Mouse (Mus musculus): ENCODE measurements around the gene Cadm1.

Cadm1 gene

DNA sequence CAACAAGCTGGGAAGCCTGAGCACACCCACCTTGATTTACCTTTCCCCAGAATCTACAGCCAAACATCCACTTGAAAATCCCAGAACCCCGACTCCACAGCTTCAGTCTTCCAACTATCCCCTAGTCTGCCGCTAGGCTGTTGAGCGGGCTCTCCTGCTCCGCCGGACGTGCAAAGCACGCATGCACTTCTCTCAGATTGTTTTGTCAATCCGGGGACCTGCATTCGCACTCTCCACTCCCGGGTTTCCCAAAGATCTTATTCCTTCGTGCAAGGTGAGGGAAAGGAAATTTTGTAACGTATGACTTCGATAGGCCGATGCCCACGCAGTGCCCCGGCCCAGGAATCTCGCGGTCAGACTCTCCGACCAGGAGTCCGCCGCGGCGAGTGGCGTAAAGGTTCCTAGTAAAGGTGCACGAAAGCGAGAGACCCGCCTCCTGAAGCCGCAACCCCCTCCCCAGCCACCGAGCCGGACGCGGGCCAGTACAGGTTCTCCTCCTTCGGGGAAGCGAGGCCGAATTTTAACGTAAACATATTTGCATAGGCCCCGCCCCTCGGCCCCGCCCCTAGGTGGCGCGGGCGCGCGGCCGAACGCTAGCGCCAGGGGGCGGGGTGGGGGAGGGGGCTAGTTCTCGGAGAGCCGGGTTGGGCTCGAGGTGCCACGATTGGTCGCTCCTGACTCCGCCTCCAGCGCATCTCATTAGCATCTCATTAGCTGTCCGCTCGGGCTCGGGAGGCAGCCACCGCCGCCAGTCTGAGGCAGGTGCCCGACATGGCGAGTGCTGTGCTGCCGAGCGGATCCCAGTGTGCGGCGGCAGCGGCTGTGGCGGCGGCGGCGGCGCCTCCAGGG lies at the start of gene Cadm1:
Cadm1 (plus strand) TSS at position 572 of the 849 bp plus-strand sequence.
- peak; percentile 50 for DNase-seq (ENCODE audit: low read depth)

DNA sequence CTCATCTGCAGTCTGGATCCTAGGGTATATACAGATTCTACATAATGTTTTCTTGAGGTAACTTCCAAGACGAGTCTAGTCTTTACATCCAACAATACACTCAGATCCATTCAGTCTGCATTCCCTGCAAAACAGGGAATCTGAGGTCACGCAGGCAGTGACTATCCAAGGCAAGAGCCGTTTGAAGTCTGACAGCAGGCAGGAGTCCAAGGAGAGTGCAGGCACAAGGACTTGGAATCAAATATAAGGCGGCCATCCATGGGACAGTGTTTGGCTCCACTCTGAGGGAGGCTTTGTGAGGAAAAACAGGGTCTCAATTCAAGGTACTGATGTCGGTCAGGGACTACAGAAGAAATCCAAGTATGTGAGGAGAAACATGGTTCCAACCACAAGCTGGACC lies 45.5 kb upstream of the Cadm1 start:
- DNase-seq (ENCODE audit: low read depth): no peak

DNA sequence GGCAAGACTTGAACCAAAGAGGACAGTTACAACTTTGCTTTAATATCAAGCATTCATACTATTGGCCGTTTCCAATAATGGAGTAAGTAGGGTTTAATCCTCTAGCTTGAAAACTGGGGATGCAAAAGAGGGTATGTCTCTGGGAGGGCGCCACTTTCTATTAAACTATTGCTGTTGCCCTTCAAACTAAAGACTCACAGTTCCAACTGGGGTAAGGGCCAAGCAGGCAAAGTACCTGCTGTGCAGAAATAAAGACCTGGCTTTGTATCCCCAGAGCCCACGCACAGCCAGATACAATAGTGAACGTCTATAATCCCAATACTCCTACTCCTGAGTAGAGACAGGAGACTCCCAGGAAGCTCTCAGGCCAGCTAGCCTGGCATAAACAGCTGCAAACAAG lies 44.8 kb upstream of the Cadm1 start:
- DNase-seq (ENCODE audit: low read depth): no peak

DNA sequence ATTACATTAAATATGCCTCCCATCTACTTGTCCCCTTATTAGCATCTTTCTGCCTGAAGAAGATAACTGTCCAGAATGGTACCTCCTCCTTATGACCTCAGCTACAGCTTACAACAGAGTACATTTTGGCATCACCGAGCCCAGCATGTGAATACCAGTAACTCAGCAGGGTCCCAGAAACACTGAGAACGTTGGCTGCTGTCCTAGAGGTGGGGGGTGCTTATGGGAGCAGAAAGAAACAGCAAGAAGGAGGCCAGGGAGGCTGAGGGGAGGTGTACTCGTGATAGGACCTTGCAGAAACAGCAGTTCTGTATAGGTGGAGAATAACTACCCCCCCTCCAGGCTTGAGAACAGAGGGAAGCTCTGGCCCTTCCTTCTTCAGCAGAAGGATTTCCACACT lies 30.2 kb upstream of the Cadm1 start:
- DNase-seq (ENCODE audit: low read depth): no peak

DNA sequence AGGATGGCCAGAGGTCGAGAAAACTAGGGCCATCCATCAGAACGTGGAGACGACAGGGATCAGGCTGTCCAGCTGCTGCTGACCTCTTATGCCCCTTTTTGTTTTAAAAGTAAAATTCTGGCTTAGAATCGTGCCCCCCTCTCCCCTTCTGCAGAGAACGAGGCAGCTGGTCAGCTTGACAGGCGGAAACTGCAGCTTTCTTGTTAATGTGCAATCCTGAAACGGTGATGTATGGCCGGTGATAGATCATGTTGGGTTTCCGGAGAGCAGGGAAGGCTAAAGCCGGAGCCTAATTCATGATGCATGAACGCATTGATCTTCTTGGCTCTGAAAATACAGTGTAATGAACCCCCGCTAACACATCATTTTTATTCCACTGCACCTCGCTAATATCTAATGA lies 24.0 kb upstream of the Cadm1 start:
- DNase-seq (ENCODE audit: low read depth): no peak

DNA sequence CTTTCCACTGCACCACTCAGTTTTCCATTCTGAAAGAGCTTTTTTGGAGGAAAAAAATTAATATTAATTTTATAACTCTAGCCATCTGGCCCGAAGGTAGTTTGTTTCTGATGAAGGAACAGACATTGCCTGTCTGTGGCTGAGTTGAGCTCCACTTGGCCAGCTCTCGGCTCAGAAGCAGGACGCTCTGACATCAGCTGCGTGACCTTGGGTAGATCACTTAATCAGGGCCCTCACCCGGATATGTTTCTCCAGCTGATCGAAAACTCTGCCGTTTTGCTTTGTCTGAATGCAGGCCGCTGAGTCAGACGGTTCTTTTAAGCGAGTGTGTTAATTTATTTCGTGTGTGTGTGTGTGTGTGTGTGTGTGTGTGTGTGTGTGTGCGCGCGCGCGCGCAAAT lies 23.1 kb upstream of the Cadm1 start:
- no peak for DNase-seq (ENCODE audit: low read depth)

DNA sequence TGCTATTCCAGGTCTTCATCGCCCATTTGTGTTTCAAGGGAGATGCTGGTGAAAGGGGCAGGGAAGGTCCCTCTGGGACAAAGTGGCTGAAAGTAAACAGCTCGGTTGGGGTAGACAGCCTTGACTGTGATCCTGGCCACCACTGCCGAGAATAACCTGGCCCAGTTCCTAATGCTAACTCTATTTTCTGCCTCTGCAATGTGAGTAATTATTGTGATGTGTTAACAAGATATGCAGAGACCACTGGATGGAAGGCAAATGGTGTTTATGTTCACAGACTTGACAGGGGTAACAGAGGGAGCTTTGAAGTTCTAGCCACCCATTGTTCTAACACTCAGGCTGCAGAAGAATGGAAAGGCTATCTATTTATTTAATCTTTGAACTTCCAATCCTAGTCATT lies 21.9 kb upstream of the Cadm1 start:
- DNase-seq (ENCODE audit: low read depth): no peak

DNA sequence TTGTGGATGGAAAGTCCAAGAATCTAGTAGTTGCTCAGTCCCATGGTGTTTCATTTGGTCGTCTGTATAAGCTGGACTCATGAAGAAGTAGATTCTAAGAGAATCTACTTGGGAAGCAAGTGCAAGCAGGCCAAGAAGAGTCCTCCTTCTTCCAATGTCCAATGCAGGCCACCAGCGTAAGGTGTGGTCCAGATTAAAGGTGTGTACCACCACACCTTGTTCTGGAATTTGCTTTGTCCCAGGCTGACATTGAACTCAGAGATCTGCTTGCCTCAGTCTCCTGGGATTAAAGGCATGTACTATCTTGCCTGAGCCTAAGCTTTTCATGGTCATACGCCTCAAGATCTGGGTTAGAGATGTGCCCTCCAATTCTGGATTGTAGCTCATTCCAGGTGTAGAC lies 17.5 kb upstream of the Cadm1 start:
- no peak for DNase-seq (ENCODE audit: low read depth)

DNA sequence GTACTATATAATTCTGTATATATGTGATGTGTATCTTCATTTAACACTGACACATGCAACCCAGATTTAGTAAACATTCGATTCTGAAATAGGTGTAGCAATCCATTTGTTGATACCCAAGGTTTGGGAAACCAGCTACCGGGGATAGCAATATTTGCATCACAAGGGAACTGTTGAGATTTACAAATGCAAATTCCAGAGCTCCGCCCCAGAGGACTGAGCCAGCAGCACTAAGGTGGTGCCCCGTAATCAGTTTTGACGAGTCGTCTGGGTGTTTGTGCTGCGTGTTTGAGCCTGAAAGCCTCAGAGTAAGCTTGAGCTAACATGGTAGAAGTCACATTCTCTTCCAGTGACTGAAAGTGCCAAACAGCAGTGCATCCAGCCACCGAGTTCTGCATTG lies 15.7 kb upstream of the Cadm1 start:
- no peak for DNase-seq (ENCODE audit: low read depth)

DNA sequence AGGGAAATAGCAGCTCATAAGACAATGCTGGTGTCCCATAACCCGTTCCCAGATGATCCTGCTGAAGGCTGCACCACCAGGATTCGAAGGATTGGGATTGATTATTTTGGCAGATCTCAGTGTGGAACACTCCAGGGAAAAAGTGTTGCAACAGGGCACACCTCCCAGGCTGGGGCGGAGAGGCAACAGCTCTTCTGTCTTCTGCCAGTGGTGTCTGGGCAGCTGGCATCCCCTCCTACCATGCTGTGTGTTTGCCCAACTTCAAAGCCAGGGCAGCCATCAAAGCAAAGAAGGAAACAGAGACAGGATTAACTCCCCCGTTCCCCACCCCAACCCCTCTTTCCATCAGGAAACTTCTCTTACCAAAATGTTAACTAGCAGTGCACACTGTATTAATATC lies 13.7 kb upstream of the Cadm1 start:
- no peak for DNase-seq (ENCODE audit: low read depth)

DNA sequence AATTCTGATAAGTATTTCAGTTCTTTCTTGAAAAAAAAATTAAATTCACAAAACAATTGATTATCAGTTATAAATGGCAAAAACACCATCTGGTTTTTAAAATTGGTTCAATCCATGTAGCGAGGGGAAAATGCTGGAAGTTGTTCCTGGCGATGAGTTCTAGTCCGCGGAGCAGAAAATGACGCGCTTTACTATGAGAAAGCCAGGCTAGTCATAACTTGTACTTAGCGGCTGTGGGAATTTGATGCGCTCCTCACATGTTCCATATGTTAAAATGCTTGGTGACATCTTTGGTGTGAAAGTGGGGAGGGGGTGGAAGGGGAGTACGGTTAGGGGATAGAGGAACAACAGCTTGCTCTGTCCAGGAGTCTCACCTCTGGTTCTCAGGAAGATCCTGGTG lies 2.7 kb upstream of the Cadm1 start:
- DNase-seq (ENCODE audit: low read depth): no peak

DNA sequence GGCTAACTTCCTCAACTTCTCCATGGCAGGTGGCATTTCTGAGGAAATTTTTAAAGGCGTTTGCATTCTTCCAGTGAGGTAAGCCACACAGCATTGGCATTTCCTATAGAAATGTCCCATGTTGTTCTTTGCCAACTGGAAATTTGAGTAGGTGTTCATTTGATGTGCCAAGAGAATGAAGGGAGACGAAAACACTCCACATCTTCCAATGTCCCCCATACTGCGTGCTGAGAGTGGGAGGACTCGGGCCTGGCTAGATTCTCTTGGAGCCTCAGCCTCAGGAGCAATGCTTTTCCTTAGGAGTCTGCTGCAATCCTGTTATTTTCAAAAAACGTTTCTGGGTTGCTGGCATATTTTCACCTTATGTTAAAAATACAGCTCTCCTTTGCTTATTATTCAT lies 2.2 kb upstream of the Cadm1 start:
- no peak for DNase-seq (ENCODE audit: low read depth)

DNA sequence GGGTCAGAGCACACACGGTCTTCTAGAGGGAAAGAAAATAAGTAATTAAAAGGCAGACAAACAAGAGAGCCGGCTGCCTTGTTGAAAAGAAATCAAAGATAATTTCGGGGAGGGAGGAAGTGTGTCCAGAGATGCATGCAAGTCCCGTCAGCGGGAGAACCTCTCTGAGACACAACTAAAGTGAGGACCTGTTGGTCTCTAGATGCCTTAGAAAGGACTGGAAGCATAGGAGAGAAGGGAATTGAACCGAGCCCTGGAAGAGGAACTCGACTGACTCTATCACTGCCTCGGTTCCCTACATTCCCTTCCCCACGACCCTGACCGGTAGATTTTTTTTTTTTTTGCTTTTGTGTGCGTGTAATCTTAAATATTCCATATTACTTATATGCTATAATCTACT lies 791 bp upstream of the Cadm1 start:
- DNase-seq (ENCODE audit: low read depth): no peak

DNA sequence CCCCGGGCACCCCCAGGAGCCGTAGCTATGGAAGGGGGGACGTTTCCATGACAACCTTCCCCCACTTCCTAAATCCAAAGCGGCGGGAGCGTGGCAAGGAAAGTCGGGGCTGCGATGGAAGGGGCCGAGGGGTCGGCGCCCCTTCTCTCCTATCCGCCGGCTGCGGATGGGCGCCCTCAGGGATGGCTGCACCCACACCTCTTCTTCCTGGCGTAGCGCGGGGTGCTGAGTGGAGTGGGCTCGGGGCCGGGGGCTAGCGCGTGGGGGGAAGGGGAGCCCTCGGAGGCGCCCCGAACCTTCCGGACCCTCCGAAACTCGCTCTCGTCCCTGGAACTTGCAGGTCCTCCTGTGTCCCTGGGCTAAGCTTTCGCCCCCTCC lies 560 bp downstream of the Cadm1 start:
- DNase-seq (ENCODE audit: low read depth): no peak

DNA sequence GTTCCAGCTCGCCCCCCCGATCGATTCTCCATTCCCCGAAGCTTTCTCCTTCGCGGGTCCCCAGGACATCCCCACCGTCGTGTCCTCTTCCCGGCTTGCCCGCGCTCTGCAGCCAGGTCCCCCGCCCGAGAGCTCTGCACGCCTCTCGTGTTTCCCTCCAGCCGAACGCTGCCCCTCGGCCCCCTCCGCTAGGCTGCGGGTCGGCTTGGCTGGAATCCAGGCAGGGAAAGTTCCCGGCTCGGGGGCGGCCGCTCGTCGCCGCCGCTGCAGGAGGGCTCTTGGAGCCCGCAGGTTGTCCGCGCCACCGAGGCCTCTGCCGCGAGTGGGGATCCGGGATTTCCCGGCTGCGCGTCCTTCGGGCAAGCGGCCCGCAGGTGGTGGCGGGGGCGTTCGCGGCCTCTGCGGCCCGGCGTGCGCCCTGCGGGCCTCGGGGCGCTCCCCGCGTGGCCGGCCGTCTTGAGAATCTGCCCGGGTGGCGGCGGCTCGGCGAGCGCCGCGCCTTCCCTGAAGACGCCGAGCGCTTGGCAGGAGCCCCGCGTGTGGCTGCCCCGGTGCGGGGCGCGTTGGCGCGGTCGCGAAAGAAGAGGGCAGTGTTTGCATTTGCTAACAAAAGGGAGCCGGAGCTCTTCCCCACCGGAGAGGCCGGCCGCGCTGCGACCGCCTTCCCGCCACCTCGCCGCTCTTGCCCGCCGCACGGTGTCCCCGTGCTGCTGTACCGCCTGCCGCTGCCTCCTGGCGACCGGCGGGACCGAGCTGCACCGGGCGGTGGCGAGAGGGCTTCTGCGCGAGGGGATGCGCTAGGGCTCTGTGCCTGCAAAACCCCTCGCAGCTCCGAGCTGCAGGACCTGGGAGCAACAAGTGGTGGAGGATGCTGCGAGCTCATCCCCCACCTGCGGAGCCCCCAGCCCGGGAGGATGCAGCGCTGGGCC lies 1.2 kb downstream of the Cadm1 start:
- DNase-seq (ENCODE audit: low read depth): peak; percentile 2

DNA sequence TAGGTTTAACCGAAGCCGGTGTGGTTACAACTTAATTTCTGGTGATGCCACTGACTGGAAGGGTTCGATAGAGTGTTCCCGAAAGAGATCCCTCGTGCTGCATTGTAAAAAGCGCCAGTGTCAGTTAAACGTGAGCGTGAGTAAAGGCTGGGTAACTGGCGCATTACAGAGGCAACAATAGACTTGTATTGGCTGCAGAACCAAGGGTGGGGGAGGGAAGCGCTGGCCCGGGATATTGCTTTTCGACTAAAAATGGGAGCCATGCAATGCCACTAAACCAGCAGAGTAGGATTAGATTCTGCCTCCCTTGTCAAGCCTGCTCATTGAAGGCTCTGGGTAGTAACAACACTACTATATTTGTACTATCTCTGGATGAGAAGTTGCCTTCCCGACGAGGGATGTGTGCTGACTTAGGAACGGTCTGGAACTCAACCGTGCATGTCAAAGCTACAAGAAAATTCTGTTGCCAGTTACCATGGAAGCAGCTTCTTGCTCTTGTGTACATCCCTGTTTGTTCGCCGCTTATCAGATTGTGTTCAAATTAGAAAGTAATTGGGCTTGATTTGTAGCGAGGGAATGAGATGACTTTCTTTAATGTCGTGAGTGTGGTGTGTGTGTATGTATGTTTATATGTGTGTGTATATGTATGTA lies 2.4 kb downstream of the Cadm1 start:
- no peak for DNase-seq (ENCODE audit: low read depth)

DNA sequence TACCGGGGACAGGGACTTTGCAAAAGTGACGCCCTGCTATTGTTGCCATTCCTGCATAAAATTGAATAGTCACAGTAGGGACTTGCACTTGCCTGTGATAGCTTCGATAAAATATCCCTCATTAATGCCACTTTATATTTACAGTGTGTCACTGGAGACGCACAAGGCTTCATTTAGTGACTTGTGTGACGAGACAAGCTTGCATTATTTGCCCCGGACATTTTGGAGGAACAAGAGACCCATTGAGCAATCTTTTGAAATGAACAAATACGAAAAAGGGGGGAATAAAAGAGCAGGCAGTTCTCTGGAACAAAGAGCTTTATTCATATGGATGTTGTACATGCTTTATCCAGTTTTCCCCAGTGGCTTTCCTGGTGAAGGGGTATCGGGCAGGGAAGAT lies 3.5 kb downstream of the Cadm1 start:
- no peak for DNase-seq (ENCODE audit: low read depth)

DNA sequence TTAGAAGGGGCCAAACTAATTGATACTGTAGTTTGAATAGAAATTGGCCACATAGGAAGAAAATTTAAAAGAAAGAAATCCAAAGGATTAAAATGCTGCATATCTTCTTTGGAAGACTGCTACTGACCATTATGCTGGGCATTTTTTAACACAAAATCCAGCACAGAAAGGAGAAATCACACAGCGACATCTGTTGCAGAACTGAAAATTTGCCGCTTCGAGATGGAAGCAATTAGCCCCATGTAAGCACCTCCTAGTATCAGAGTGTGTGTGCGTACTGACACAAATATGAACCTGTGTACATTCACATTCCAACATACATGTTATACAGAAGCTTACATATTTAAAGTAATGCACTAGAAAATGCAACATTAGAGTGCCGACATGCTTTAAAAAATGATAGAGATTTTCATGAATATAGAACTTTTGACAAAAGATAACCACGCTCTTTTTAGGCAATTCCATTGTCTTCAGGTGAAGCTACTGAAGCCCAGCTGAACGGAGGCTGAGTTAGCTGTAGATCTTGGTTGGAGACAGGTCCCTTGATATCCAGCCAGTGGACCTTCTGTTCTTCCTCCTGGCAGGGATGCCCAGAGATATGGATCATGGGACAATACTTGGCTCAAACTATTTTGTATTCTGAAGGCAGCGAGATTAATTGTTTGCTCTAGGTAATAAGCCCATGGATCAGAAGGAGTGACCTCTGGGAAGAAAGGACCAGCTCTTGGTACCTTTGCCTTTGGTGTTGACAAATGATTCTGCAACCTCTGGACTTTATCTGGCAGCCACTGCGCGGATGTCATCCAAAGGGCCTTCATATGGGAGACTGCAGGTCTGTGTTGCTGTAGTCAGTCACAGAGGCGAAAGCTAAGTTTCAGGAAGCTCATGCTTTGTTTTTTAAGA lies 4.9 kb downstream of the Cadm1 start:
- no peak for DNase-seq (ENCODE audit: low read depth)

DNA sequence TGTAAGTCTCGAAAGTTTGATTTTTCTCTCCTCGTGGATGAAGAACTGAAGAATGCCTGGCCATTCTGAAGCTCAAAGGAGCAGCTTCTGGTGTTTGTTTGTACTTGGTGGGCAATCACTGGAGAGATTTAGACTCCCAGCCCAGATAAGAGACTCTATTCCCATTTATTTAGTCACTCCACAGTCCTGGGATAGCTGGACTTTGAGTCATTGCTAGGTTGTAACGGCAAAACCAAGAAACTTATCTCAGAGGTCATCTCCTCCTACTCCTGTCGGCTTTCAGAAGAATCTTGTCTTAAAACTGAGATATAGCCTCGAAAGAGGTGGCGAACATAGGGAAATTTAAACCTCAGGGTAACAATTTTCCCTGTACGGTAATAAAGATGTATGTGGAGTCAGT lies 15.3 kb downstream of the Cadm1 start:
- DNase-seq (ENCODE audit: low read depth): no peak

DNA sequence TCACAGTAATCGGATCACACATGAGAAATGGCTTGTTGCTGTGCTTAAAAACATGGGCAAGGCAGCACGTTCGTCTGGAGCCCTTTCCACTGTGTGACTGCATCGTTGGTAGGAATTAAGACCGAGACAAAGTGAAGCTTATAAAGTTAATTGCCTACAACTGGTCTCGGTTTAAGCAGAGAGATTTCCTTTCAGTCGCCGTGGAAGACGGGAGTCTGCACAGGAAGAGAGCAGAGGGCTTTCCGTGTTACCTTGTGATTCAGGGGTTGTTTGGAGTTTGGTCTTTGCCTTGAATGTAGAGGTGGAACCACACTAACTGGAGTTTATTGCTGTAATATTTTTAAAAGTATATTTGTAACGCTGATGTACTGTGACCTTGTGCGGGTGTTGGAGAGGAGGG lies 15.7 kb downstream of the Cadm1 start:
- DNase-seq (ENCODE audit: low read depth): no peak

DNA sequence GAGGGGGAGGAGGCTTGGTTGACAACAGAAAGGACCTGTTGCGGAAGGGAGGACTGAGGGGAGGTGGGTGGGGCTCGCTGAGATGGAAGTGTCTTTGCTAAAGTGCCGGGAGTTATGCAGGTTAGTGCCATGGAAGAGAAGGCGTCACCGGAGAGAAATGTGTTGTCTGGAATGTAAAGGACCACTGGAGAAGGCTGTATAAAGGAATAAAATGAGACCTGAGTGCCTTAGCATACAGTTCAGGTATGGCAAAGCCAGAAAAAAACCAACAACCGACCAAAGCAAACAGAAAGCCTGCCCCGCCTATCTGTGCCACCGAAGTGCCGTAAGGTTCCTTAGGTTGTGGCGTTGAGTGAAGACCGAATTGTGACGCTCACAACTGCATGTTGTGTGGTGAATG lies 18.4 kb downstream of the Cadm1 start:
- no peak for DNase-seq (ENCODE audit: low read depth)

DNA sequence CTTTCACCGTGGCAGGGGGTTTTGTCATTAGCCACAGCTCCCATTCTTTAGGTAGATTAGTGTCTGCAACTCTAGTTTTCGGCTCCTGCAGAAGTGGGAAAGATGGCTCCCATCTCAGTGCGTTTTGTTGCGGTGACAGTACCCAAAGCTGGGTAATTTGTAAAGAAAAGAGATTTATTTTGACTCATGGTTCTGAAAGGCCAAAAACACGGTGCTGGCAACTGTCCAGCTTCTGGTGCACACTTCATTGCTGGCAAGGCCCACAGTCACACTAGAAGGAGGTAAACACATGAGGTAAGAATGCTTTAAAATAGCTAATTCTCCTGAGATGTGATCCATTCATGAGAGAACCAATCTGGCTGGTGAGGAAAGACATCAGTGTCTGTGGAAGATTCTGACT lies 18.9 kb downstream of the Cadm1 start:
- DNase-seq (ENCODE audit: low read depth): no peak

All from naive thymus-derived CD4-positive, alpha-beta T cell, adult 2 months (primary cell).